Mouse (Mus musculus): ENCODE results near the gene C2cd2l.

The C2cd2l gene

DNA sequence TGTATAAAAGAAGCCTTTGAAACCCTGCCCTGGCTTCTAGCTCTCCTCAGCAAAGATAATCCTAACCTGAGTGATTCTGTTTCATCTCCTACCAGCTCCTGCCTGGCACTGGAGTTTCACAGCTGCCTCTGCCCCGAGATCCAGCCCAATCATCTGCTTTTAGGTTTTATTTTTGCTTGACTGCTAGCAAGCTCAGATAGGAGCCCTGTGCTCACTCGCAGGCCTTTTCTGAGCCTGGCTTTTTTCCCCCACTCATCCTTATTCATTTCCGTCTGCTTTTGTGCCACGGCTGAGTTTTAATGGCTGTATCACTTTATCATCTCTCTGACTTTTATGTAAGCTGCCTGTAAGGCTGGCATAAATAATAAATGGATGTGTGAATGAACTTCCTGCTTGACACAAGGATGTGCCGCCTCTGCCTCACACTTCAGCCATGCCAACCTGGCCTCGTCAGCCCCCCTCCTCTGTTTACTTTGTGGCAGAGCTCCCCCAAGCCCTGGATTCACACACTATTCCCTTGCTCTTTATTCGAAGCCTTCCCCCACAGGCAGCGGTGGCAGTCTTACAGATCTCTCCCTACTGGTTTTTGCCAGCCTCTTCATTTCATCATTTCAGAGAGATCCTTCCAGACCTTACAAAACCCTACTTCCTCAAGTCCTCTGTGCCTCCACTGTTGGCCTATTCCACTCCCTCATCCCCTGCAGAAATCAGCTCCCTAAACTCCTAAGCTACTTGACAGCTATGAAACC lies 53.4 kb downstream of the C2cd2l start:
- no peak for DNase-seq (ENCODE audit: low read depth)

DNA sequence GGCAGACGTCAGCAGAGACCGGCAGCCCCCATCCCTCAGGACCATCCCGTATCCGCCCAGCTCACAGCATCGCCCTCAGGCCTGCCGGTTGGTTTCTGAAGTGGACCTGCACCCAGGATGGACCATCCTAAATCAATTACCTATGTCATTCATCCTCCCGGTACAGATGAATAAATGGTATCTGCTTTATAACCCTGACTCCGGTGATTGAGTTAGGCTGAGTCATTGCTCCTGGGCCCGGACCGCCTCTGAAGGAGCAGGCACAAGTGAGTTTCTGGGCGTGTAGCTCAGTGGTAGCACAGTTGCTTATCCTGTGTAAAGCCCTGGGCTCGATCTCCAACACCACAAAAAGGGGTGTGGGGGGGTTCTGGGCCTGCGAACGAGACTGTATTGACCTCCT lies 58.7 kb downstream of the C2cd2l start:
- no peak for DNase-seq (ENCODE audit: low read depth)

Data from c-Kit-positive CD71-positive TER-119-negative erythroid progenitor cells, embryonic 14.5 days (primary cell).